ENCODE assay signal across 12 mouse cellular contexts in the genomic region with DNA sequence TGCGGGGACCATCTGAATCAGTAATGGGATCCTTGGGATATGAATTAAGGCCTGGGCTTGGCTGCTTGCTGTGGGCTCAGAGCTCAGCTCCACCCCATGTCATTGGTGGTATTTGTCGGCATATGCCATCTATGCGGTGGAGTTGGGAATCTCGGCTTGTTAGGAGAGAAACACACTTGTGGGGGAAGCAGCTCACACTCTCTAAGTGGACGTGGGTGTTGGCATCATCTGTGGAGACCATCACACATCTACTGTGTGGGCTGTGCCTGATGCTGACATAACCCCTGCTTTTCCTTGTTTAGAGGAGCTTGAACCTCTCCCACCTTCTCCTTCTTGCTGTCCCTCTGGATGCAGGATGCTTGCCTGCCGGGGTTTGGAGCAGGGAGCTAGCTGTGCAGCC.
DNase-seq lines count a peak whose midpoint lies in the region.
"Had no signal": no experiment of that assay in that cellular context is flagged by ENCODE, and none has a peak within 500 bp of the region (broad histone marks: within the 10 kb centered on the region; RNA-seq: fewer than 3 reads in every experiment).

No protein-coding gene starts in this region.

- peak; percentile 60 to 75 for DNase-seq in frontal cortex, postnatal 36 days (ENCODE audit: low spot score in 2 of 2)
- DNase-seq in frontal cortex, postnatal 10 days (ENCODE audit: low spot score in 2 of 2), result no peak
- DNase-seq in right cerebral cortex, adult 18-20 months, result peak; percentile 82
- DNase-seq in right cerebral cortex, postnatal 10 days (ENCODE audit: low spot score in 2 of 2), result no peak
- DNase-seq in layer of hippocampus, postnatal 36 days, result peak; percentile 58 to 62
- DNase-seq in right cerebral cortex, postnatal 36 days (ENCODE audit: low spot score in 2 of 2), result peak; percentile 74 to 80
- DNase-seq in gastrocnemius, postnatal 14 days, result no peak
- DNase-seq in gastrocnemius, postnatal 25 days, result no peak
- DNase-seq: adrenal gland, postnatal 14 days; forebrain, postnatal 0 days; heart, adult 18-20 months; lung, postnatal 14 days had no signal

- intact Hi-C loops in gastrocnemius, postnatal 14 days (cut with DNase I; ENCODE audit: low total_unique reads), result no loop called here

Comparison
In these comparisons a context has a peak if more than half of its experiments do, and no peak if none do; other contexts are left out.
1. DNase-seq: peak in frontal cortex, postnatal 36 days (2 of 2), right cerebral cortex, adult 18-20 months (single experiment), layer of hippocampus, postnatal 36 days (2 of 2) and right cerebral cortex, postnatal 36 days (2 of 2); none in frontal cortex, postnatal 10 days (0 of 2), right cerebral cortex, postnatal 10 days (0 of 2), gastrocnemius, postnatal 14 days (single experiment) and gastrocnemius, postnatal 25 days (single experiment).